Mouse (Mus musculus) Patski (cell line): ENCODE data around the gene Myo16. TPM values are rescaled to one million over a fixed set of nuclear protein-coding genes. Genes with fewer than 3 reads are reported as not detected.

Source experiments
- ATAC-seq: fragments of 100-300 bp; one replicate; pipeline ENCODE4 v1.8.0; 2021
- CTCF ChIA-PET: fragments of 350-600 bp; sonication (Branson Sonifier 250); formaldehyde crosslinking; loops from one replicate; lab custom pipeline; 2022; ENCODE audit warnings: inconsistent platforms; lab: Charles Lee
- POLR2A ChIA-PET: fragments of 350-600 bp; sonication (Branson Sonifier 250); formaldehyde crosslinking; loops from one replicate; lab custom pipeline; 2022; ENCODE audit warnings: antibody characterized with exemption, inconsistent platforms; lab: Charles Lee
- DNase-seq: peaks from one replicate; pipeline ENCODE4 v3.0.0-alpha.2; 2011; ENCODE audit warnings: low read depth, low spot score
- H3K27me3 ChIP-seq: fragments of 371-371 bp; one replicate; pipeline ENCODE4 v1.5.1; 2021
- CTCF ChIP-seq: fragments of 100-300 bp; IDR thresholded peaks from one replicate; pipeline ENCODE4 v1.5.1; 2021
- in situ Hi-C: fragments of 300-500 bp; cut with MboI; formaldehyde crosslinking; loops from 3 replicates; pipeline ENCODE4 v1.11.1; 2018; ENCODE audit warnings: low pct_unique_long_range_greater_than_20kb, mixed read lengths
- polyA plus RNA-seq: library from polyadenylated mRNA; unstranded; gene quantifications from one replicate; pipeline ENCODE4 v1.2.3, GENCODE M21; 2021

Gene Myo16
- polyA plus RNA-seq, 1 experiment from 2014 or later, result 0.05 TPM

GRCm38 (mm10) chr8:10526616-10527015 lies 372.9 kb downstream of the Myo16 start:
- peaks cover 64% of the 10 kb centered on the region for H3K27me3 ChIP-seq
- no peak for TF ChIP-seq CTCF
- in situ Hi-C loops, result no loop called here
- ChIA-PET CTCF (no interaction called here), POLR2A (no interaction called here)
- ATAC-seq (no peak), DNase-seq (no peak)

GRCm38 (mm10) chr8:10534619-10535286 lies 381.0 kb downstream of the Myo16 start:
- CTCF ChIA-PET, result interaction anchor here (0.8 to 0.9 kb wide), 2 partner anchors 11 to 27 kb away, joined by 3 to 4 read pairs; no protein-coding TSS in a partner anchor
- ATAC-seq (peak; percentile 81), DNase-seq (peak; percentile 82)
- POLR2A ChIA-PET, result interaction anchor here (0.7 kb wide), 1 partner anchor 474 kb away, joined by 4 read pairs; the partner anchor contains the start of gene Irs2
- TF ChIP-seq CTCF, result no peak
- peaks cover 27% of the 10 kb centered on the region for H3K27me3 ChIP-seq
- in situ Hi-C loops, result no loop called here

GRCm38 (mm10) chr8:10538319-10538718 lies 384.6 kb downstream of the Myo16 start:
- peaks cover 21% of the 10 kb centered on the region for H3K27me3 ChIP-seq
- CTCF ChIA-PET, result no interaction called here
- no peak for TF ChIP-seq CTCF
- in situ Hi-C loops, result no loop called here
- POLR2A ChIA-PET, result no interaction called here
- no peak for ATAC-seq
- no peak for DNase-seq

- H3K27me3 ChIP-seq, result peaks cover 24% of the 10 kb centered on the region
- DNase-seq, result no peak
- in situ Hi-C loops, result no loop called here
- no peak for ATAC-seq
- ChIA-PET POLR2A (no interaction called here), CTCF (no interaction called here)
- TF ChIP-seq CTCF, result no peak
These were observed 386.0 kb downstream of the Myo16 start for GRCm38 (mm10) chr8:10539665-10540064.

- ATAC-seq, result no peak
- CTCF ChIA-PET, result no interaction called here
- TF ChIP-seq CTCF, result no peak
- H3K27me3 ChIP-seq, result peaks cover 52% of the 10 kb centered on the region
- in situ Hi-C loops, result no loop called here
- DNase-seq, result no peak
- POLR2A ChIA-PET, result no interaction called here
These were observed 392.2 kb downstream of the Myo16 start for GRCm38 (mm10) chr8:10545890-10546289.

GRCm38 (mm10) chr8:10546519-10546918 lies 392.8 kb downstream of the Myo16 start:
- ChIA-PET CTCF (no interaction called here), POLR2A (no interaction called here)
- peaks cover 52% of the 10 kb centered on the region for H3K27me3 ChIP-seq
- in situ Hi-C loops, result no loop called here
- DNase-seq (no peak), ATAC-seq (no peak)
- TF ChIP-seq CTCF, result no peak

GRCm38 (mm10) chr8:10548003-10548584 lies 394.4 kb downstream of the Myo16 start:
- no peak for DNase-seq
- H3K27me3 ChIP-seq, result peaks cover 64% of the 10 kb centered on the region
- in situ Hi-C loops, result no loop called here
- no peak for TF ChIP-seq CTCF
- POLR2A ChIA-PET, result interaction anchor here (0.6 kb wide), 1 partner anchor 426 kb away, joined by 3 read pairs; no protein-coding TSS in a partner anchor
- no peak for ATAC-seq
- CTCF ChIA-PET, result no interaction called here

- ATAC-seq (no peak), DNase-seq (no peak)
- TF ChIP-seq CTCF, result no peak
- in situ Hi-C loops, result no loop called here
- ChIA-PET CTCF (no interaction called here), POLR2A (no interaction called here)
- peaks cover 68% of the 10 kb centered on the region for H3K27me3 ChIP-seq
These were observed 395.7 kb downstream of the Myo16 start for GRCm38 (mm10) chr8:10549434-10549833.

- DNase-seq (no peak), ATAC-seq (no peak)
- in situ Hi-C loops, result no loop called here
- ChIA-PET CTCF (no interaction called here), POLR2A (no interaction called here)
- TF ChIP-seq CTCF, result no peak
- H3K27me3 ChIP-seq, result peaks cover 35% of the 10 kb centered on the region
These were observed 404.2 kb downstream of the Myo16 start for GRCm38 (mm10) chr8:10557961-10558360.

GRCm38 (mm10) chr8:10559479-10559878 lies 405.8 kb downstream of the Myo16 start:
- CTCF ChIA-PET, result no interaction called here
- H3K27me3 ChIP-seq, result peaks cover 27% of the 10 kb centered on the region
- ATAC-seq (no peak), DNase-seq (no peak)
- in situ Hi-C loops, result no loop called here
- TF ChIP-seq CTCF, result no peak
- POLR2A ChIA-PET, result interaction anchor here (0.7 kb wide), 1 partner anchor 11 kb away, joined by 3 read pairs; no protein-coding TSS in a partner anchor

GRCm38 (mm10) chr8:10561616-10562015 lies 407.9 kb downstream of the Myo16 start:
- no peak for DNase-seq
- no peak for ATAC-seq
- H3K27me3 ChIP-seq, result peaks cover 18% of the 10 kb centered on the region
- ChIA-PET POLR2A (no interaction called here), CTCF (interaction anchor here (1.1 kb wide), 1 partner anchor 27 kb away, joined by 3 read pairs; no protein-coding TSS in a partner anchor)
- in situ Hi-C loops, result no loop called here
- no peak for TF ChIP-seq CTCF
